Mouse (Mus musculus) liver, embryonic 13.5 days (tissue): Measurements from ENCODE around the gene Snd1. TPM values are rescaled to one million over a fixed set of nuclear protein-coding genes. Genes with fewer than 3 reads are reported as not detected.
A peak's percentile ranks its signal among the peaks of the same experiment; 100 is the strongest.

Experiments used
- ATAC-seq: fragments of 200-750 bp; cut with Nextera tagmentation; 2 replicates; pipeline ENCODE4 v1.8.0; 2017; ENCODE audit warnings: low read depth, mild to moderate bottlenecking, moderate number of reproducible peaks, moderate library complexity
- DNase-seq: peaks from one replicate; pipeline ENCODE4 v3.0.0; 2022
- H3K27ac ChIP-seq: fragments of 300-500 bp; sonication (generic); 2 replicates; pipeline ENCODE4 v1.5.1; 2015; ENCODE audit warnings: moderate library complexity, mild to moderate bottlenecking, inconsistent platforms
- H3K27me3 ChIP-seq: fragments of 300-500 bp; sonication (generic); 2 replicates; pipeline ENCODE4 v1.6.1; 2015; ENCODE audit warnings: mild to moderate bottlenecking, inconsistent platforms
- H3K36me3 ChIP-seq: fragments of 300-500 bp; sonication (generic); 2 replicates; pipeline ENCODE4 v1.6.1; 2015; ENCODE audit warnings: mild to moderate bottlenecking, inconsistent platforms
- H3K4me1 ChIP-seq: fragments of 300-500 bp; sonication (generic); replicated peaks from 2 replicates; pipeline ENCODE4 v1.6.1; 2015; ENCODE audit warnings: inconsistent platforms
- H3K4me2 ChIP-seq: fragments of 300-500 bp; sonication (generic); 2 replicates; pipeline ENCODE4 v1.6.1; 2015; ENCODE audit warnings: inconsistent platforms, mild to moderate bottlenecking, moderate library complexity
- H3K4me3 ChIP-seq: fragments of 300-500 bp; sonication (generic); replicated peaks from 2 replicates; pipeline ENCODE4 v1.5.1; 2015; ENCODE audit warnings: mild to moderate bottlenecking, inconsistent platforms
- H3K9ac ChIP-seq: fragments of 300-500 bp; sonication (generic); 2 replicates; pipeline ENCODE4 v1.6.1; 2015; ENCODE audit warnings: mild to moderate bottlenecking, inconsistent platforms
- H3K9me3 ChIP-seq: fragments of 300-500 bp; sonication (generic); replicated peaks from 2 replicates; pipeline ENCODE4 v1.6.1; 2016; ENCODE audit warnings: inconsistent platforms
- WGBS: fragments of 180-500 bp; shearing (Covaris S2); methylation state at CpG from one replicate; pipeline ENCODE4 v1.1.7; 2015; ENCODE audit not compliant: insufficient replicate concordance; 5-methylcytosine and 5-hydroxymethylcytosine counted together
- polyA plus RNA-seq: library from polyadenylated mRNA; unstranded; fragments of >200 nt; fragmentation: Nextera tagmentation; extraction: Ambion mirVana; gene quantifications from 2 replicates; pipeline ENCODE4 v1.2.1, GENCODE M21; 2015

The Snd1 gene
- 55.2 and 63.2 TPM in 2 replicates for polyA plus RNA-seq

- H3K9me3 ChIP-seq = no peaks in the 10 kb centered on the region
- H3K4me2 ChIP-seq = no peak within 1 kb of the TSS
- H3K36me3 ChIP-seq = no peaks in the 10 kb centered on the region
- H3K27me3 ChIP-seq = no peaks in the 10 kb centered on the region
- no peak within 1 kb of the TSS for H3K9ac ChIP-seq
- no peak within 1 kb of the TSS for H3K4me3 ChIP-seq
- H3K27ac ChIP-seq = no peak within 1 kb of the TSS
- ATAC-seq (no peak), DNase-seq (no peak)
- 74% methylated on average over 5 of the region's 5 CpGs for WGBS
- peaks cover 18% of the 10 kb centered on the region for H3K4me1 ChIP-seq
These were observed at the start of gene Snd1 for GRCm38 (mm10) chr6:28474839-28475238. Gene Snd1, plus strand, starts transcription at chr6:28475139.

DNA sequence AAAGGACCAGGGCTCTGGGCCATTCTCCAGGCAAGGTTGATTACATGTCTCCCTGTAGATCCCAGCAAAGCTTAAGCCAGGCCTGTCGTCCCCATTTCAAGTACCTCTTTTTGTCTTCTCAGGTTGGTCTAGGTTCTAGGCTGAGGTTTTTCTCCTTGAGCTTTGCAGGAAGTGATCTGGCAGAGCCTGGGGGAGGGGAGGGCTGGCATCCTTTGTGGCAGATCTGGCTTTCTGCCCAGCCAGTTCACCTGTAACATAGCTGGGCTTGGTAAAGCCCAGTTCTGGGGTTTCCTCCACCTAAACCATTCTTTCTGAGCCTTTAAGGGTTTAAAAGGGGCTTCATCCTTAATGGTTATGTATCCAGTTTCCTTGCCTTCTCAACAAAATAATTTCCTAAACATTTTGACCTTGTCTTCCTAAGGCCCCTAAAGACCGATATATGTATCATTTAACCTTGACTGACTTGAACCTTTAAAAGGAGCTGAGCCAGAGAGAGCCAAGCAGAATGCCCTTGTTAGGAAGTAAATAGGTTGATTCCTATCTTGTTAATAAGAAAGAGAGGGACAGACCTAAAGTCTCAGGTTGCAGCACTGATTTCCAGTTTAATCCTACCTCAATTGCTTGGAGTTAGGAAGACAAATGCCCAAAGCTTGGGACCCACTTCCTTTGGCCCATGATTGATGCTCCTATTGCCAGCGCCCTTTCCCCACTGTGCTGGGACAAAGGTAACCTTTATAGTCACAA lies 47.7 kb upstream of the Snd1 start, which contains the start of gene Fscn3:
TSS of gene Fscn3 (plus strand) at position 694 of the 744 bp plus-strand sequence.
- Histone ChIP-seq H3K27me3 (no peaks in the 10 kb centered on the region), H3K4me1 (peaks cover 48% of the 10 kb centered on the region), H3K9me3 (no peaks in the 10 kb centered on the region), H3K9ac (no peak within 1 kb of the TSS), H3K4me3 (no peak within 1 kb of the TSS), H3K27ac (peak within 1 kb of the TSS; percentile 15), H3K4me2 (no peak within 1 kb of the TSS; the same call in 1 of the 2 replicates), H3K36me3 (peaks cover 28% of the 10 kb centered on the region)
- ATAC-seq = no peak
- WGBS = 76% methylated on average over 3 of the region's 3 CpGs
- no peak for DNase-seq

- ATAC-seq (no peak), DNase-seq (no peak)
- Histone ChIP-seq H3K9me3 (no peaks in the 10 kb centered on the region), H3K9ac (no peak within 1 kb of the TSS), H3K27me3 (no peaks in the 10 kb centered on the region), H3K4me1 (peaks cover 38% of the 10 kb centered on the region), H3K4me2 (no peak within 1 kb of the TSS), H3K36me3 (peaks cover 28% of the 10 kb centered on the region), H3K27ac (peak within 1 kb of the TSS; percentile 15; the same call in 1 of the 2 replicates), H3K4me3 (no peak within 1 kb of the TSS)
- WGBS = 78% methylated on average over 3 of the region's 3 CpGs
These were observed 46.6 kb upstream of the Snd1 start, which contains the start of gene Gcc1 for GRCm38 (mm10) chr6:28428290-28428689. Gene Gcc1, minus strand, starts transcription at chr6:28428390.

GRCm38 (mm10) chr6:28429870-28430269 lies 45.1 kb upstream of the Snd1 start:
- H3K4me2 ChIP-seq = no peak overlapping the region
- H3K4me3 ChIP-seq = no peak overlapping the region
- H3K27ac ChIP-seq = no peak overlapping the region
- H3K9me3 ChIP-seq = no peaks in the 10 kb centered on the region
- H3K27me3 ChIP-seq = no peaks in the 10 kb centered on the region
- DNase-seq (no peak), ATAC-seq (no peak)
- H3K9ac ChIP-seq = no peak overlapping the region
- WGBS = 83% methylated on average over 11 of the region's 11 CpGs
- peaks cover 31% of the 10 kb centered on the region for H3K4me1 ChIP-seq
- peaks cover 28% of the 10 kb centered on the region for H3K36me3 ChIP-seq

DNA sequence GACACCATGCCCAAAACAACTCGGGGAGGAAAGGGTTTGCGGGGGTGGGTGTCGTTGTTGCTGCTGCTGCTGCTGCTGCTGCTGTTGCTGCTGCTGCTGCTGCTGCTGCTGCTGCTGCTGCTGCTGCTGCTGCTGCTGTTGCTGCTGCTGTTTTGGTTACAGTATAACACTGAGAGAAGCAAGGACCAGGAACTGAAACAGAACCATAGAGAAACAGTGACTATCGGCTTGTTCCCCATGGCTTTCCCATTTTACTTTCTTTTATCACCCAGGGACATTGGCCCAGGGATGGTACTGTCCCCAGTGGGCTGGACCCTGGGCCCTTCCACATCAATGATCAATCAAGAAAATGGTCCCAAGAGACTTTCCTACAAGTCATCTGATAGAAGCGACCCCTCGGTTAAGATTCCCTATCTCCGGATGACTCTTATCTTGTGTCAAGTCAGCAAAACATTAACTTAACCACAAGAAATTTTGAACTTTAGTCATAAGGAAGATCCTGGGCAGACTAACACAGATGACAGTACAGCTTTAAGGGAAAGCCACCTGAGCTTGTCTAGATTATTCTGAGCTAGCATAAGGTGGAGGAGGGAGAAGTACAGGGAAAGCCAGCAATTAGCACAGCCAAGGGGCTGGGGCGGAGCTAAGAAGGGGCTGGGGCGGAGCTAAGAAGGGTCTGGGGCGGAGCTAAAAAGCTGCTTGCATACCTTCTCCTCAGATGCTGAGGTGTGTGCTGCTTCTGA lies 44.0 kb upstream of the Snd1 start:
- Histone ChIP-seq H3K4me3 (peak overlapping the region; percentile 16; the same call in 1 of the 2 replicates), H3K9ac (no peak overlapping the region; the same call in 1 of the 2 replicates), H3K4me2 (peak overlapping the region; percentile 52), H3K36me3 (peaks cover 17% of the 10 kb centered on the region), H3K4me1 (peaks cover 20% of the 10 kb centered on the region), H3K9me3 (no peaks in the 10 kb centered on the region), H3K27ac (peak overlapping the region; percentile 13; the same call in 1 of the 2 replicates), H3K27me3 (no peaks in the 10 kb centered on the region)
- peak; percentile 42 for DNase-seq
- 57% methylated on average over 10 of the region's 10 CpGs for WGBS
- peak; percentile 81 for ATAC-seq

DNA sequence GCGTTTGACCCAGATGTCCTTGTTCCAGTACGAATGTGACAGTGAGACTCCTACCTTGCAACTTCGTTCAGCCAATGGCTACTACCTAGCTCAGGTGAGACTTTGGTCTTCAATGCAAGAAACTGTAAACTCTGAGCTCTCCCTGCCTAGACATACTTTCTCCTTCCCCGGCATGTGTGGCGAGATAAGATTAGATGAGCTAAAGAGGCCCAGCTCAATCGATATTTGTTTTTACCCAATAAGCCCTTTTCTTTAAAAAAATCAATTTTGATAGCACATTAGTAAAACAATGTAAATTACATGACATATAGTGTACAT lies 43.4 kb upstream of the Snd1 start:
- no peaks in the 10 kb centered on the region for H3K9me3 ChIP-seq
- peaks cover 15% of the 10 kb centered on the region for H3K4me1 ChIP-seq
- ATAC-seq (peak; percentile 72), DNase-seq (no peak)
- no peak overlapping the region for H3K27ac ChIP-seq
- 46% methylated on average over 6 of the region's 6 CpGs for WGBS
- H3K4me3 ChIP-seq = peak overlapping the region; percentile 16; the same call in 1 of the 2 replicates
- no peak overlapping the region; the same call in 1 of the 2 replicates for H3K9ac ChIP-seq
- H3K36me3 ChIP-seq = peaks cover 12% of the 10 kb centered on the region
- 0 out of 2 replicates have a peak, but pooled peaks cover 1% of the 10 kb centered on the region for H3K27me3 ChIP-seq
- H3K4me2 ChIP-seq = peak overlapping the region; percentile 52

DNA sequence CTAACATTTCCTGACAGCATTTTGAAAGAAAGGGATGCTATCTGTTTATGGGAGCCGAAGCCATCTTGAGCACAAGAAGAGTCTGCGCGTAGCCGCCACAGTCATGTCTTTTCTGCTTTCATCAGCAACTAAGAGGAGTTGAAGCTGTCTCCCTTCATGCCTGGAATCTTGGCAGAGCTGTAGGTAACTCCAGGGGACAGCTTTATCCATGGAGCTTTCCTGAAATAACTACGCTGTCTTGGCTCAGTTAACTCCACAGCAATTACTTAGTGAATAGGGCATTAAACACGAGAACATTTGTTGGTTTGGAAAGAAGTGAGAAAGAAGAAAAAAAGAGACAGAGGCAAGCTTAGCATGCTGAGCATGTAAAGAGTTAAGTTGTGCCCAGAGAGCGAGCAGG lies 27.0 kb upstream of the Snd1 start:
- Histone ChIP-seq H3K4me1 (no peaks in the 10 kb centered on the region), H3K4me2 (no peak overlapping the region), H3K36me3 (no peaks in the 10 kb centered on the region), H3K9me3 (no peaks in the 10 kb centered on the region), H3K4me3 (no peak overlapping the region), H3K27ac (no peak overlapping the region), H3K9ac (no peak overlapping the region), H3K27me3 (peaks cover 52% of the 10 kb centered on the region)
- WGBS = 68% methylated on average over 7 of the region's 7 CpGs
- no peak for DNase-seq
- no peak for ATAC-seq

DNA sequence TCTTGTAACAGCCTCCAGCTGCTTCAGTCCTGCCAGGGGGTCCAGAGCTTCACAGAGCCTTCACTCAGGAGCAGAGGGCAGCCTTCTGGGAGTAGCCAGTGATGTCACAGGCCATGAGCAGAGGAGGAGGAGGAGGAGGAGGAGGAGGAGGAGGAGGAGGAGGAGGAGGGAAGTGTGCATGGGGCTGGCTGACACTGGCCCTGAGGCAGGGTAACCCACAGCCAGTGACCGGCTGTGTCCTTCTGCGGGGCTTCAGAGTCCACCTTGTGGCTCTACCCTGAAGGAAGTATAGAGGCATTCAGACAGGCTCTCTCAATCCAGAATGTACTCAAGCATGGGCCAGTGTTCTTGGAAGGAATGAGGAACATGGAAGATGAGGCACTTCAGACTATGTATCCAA lies 25.7 kb upstream of the Snd1 start, which contains the start of gene Pax4:
TSS of gene Pax4 (minus strand) at position 101 of the 400 bp plus-strand sequence.
- H3K36me3 ChIP-seq = no peaks in the 10 kb centered on the region
- ATAC-seq (no peak), DNase-seq (no peak)
- H3K4me2 ChIP-seq = no peak within 1 kb of the TSS
- H3K9me3 ChIP-seq = no peaks in the 10 kb centered on the region
- H3K4me1 ChIP-seq = no peaks in the 10 kb centered on the region
- no peak within 1 kb of the TSS for H3K27ac ChIP-seq
- H3K4me3 ChIP-seq = no peak within 1 kb of the TSS
- 63% methylated on average over 2 of the region's 2 CpGs for WGBS
- H3K27me3 ChIP-seq = peaks cover 54% of the 10 kb centered on the region
- no peak within 1 kb of the TSS for H3K9ac ChIP-seq

GRCm38 (mm10) chr6:28450481-28450880 lies 24.5 kb upstream of the Snd1 start:
- Histone ChIP-seq H3K9ac (no peak overlapping the region), H3K27ac (no peak overlapping the region), H3K4me2 (no peak overlapping the region), H3K27me3 (peaks cover 55% of the 10 kb centered on the region), H3K4me1 (no peaks in the 10 kb centered on the region), H3K36me3 (no peaks in the 10 kb centered on the region), H3K4me3 (no peak overlapping the region), H3K9me3 (no peaks in the 10 kb centered on the region)
- DNase-seq = no peak
- 16% methylated on average over 5 of the region's 5 CpGs for WGBS
- ATAC-seq = no peak

DNA sequence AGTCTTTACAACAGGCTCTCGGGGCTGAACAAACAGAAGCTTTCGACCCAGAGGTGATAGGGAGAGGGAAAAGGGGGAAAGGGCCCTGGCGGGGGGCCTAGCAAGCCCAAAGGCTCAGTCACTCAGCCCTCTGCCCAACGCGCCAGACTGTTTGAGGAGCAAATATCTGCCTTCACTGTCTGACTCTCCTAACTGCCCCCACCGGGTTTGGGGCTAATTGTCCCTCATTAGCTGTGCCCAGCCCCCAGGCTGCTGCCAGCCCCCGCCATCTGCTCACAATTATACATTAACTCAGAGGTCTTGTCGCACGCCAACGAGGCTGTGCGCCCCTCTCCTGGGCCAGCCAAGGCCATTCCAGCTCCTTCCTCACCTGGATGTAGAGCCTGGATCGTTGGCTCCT lies 24.0 kb upstream of the Snd1 start:
- H3K27me3 ChIP-seq = peaks cover 55% of the 10 kb centered on the region
- WGBS = 4% methylated on average over 12 of the region's 12 CpGs
- H3K9me3 ChIP-seq = no peaks in the 10 kb centered on the region
- H3K27ac ChIP-seq = no peak overlapping the region
- H3K4me1 ChIP-seq = no peaks in the 10 kb centered on the region
- H3K4me2 ChIP-seq = no peak overlapping the region
- no peaks in the 10 kb centered on the region for H3K36me3 ChIP-seq
- no peak for ATAC-seq
- no peak overlapping the region for H3K9ac ChIP-seq
- no peak for DNase-seq
- no peak overlapping the region for H3K4me3 ChIP-seq

GRCm38 (mm10) chr6:28459221-28459668 lies 15.7 kb upstream of the Snd1 start:
- Histone ChIP-seq H3K4me1 (peaks cover 10% of the 10 kb centered on the region; the same call in 1 of the 2 replicates), H3K27ac (no peak overlapping the region), H3K9ac (no peak overlapping the region), H3K4me2 (no peak overlapping the region), H3K9me3 (no peaks in the 10 kb centered on the region), H3K27me3 (peaks cover 3% of the 10 kb centered on the region), H3K36me3 (no peaks in the 10 kb centered on the region), H3K4me3 (no peak overlapping the region)
- ATAC-seq = peak; percentile 76
- DNase-seq = no peak
